Mouse (Mus musculus) gonadal fat pad, adult 2 months (tissue): ENCODE data around the gene Hist1h4f. TPM values are rescaled to one million over a fixed set of nuclear protein-coding genes. Genes with fewer than 3 reads are reported as not detected.
"Not testable (repeated sequence)": the region's sequence is repeated elsewhere in the genome, so short reads cannot be mapped to it uniquely, and the experiment has no call there.

ENCODE experiments used
- DNase-seq: peaks from one replicate; pipeline ENCODE4 v3.0.0-alpha.2; 2012; ENCODE audit warnings: low read depth
- polyA plus RNA-seq: library from polyadenylated mRNA; depleted of rRNA; stranded (reverse); fragments of >200 nt; gene quantifications from 2 replicates; pipeline ENCODE4 v1.2.3, GENCODE M21; 2012

The Hist1h4f gene
- polyA plus RNA-seq, 1 experiment, result 8.5 TPM

- DNase-seq, result not testable (repeated sequence)
These were observed 17.7 kb downstream of the Hist1h4f start, which contains the start of gene Hist1h2af for GRCm38 (mm10) chr13:23533560-23534367. TSS of gene Hist1h2af (plus strand) at chr13:23533906.

GRCm38 (mm10) chr13:23532262-23533075 is 19.0 kb downstream of the Hist1h4f start:
- no peak for DNase-seq

- no peak for DNase-seq
These were observed 20.3 kb downstream of the Hist1h4f start, which contains the start of gene Hist1h4h for GRCm38 (mm10) chr13:23530901-23531875. TSS of gene Hist1h4h (plus strand) at chr13:23531050.

- no peak for DNase-seq
These were observed 21.1 kb downstream of the Hist1h4f start for GRCm38 (mm10) chr13:23530181-23530900.

GRCm38 (mm10) chr13:23529480-23530165 is 21.8 kb downstream of the Hist1h4f start:
- no peak for DNase-seq

GRCm38 (mm10) chr13:23529005-23529404 is 22.4 kb downstream of the Hist1h4f start:
- DNase-seq, result no peak

- no peak for DNase-seq
These were observed 25.1 kb downstream of the Hist1h4f start for GRCm38 (mm10) chr13:23526312-23526711.

GRCm38 (mm10) chr13:23525901-23526300 is 25.5 kb downstream of the Hist1h4f start:
- DNase-seq, result no peak

GRCm38 (mm10) chr13:23524654-23525053 is 26.8 kb downstream of the Hist1h4f start:
- DNase-seq, result no peak

GRCm38 (mm10) chr13:23523976-23524375 is 27.5 kb downstream of the Hist1h4f start:
- DNase-seq, result no peak

- no peak for DNase-seq
These were observed 29.7 kb downstream of the Hist1h4f start for GRCm38 (mm10) chr13:23521703-23522102.

GRCm38 (mm10) chr13:23519416-23519815 is 32.0 kb downstream of the Hist1h4f start:
- no peak for DNase-seq

GRCm38 (mm10) chr13:23518885-23519284 is 32.6 kb downstream of the Hist1h4f start:
- no peak for DNase-seq

- DNase-seq, result no peak
These were observed 33.2 kb downstream of the Hist1h4f start for GRCm38 (mm10) chr13:23518295-23518603.

- DNase-seq, result no peak
These were observed 33.7 kb downstream of the Hist1h4f start for GRCm38 (mm10) chr13:23517603-23518294.

GRCm38 (mm10) chr13:23516822-23517602 is 34.4 kb downstream of the Hist1h4f start:
- no peak for DNase-seq

- no peak for DNase-seq
These were observed 35.4 kb downstream of the Hist1h4f start for GRCm38 (mm10) chr13:23515826-23516620.

GRCm38 (mm10) chr13:23515281-23515680 is 36.2 kb downstream of the Hist1h4f start:
- DNase-seq, result no peak
